Mouse (Mus musculus): ENCODE measurements around the gene Olfr816. TPM values are rescaled to one million over a fixed set of nuclear protein-coding genes. Genes with fewer than 3 reads are reported as not detected.
"Not testable (repeated sequence)": the region's sequence is repeated elsewhere in the genome, so short reads cannot be mapped to it uniquely, and the experiment has no call there.

Gene Olfr816
- not detected for total RNA-seq (2021)
- long read RNA-seq, experiment 1: 0 reads
- long read RNA-seq, experiment 2: 0 reads

DNA sequence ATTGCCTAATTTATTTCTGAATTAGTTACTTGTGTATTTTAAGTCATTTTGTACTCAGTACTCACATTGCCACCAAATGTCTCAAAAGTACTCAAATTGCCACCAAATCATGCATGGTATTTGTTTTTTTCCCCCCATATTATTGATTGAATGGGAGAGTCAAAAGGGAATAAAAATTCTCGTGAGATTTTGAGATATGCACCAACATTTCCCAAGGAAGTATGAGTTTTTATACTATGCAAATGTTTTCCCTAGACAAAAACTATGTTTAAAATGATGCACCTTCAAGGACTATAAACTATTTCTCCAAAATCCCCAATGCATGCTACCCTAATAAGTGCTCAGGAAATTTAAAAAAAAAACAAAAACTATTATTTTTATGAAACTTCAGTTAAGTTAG, at the start of gene Olfr816:
TSS of gene Olfr816 (minus strand) at position 101 of the 400 bp plus-strand sequence.
- Histone ChIP-seq H3K4me3 (no peak within 1 kb of the TSS), H3K27ac (no peak within 1 kb of the TSS)
- no peak for TF ChIP-seq CTCF (conservative IDR thresholded peaks at IDR 0.05)
- DNase-seq (ENCODE audit: low spot score in 2 of 2): no peak

DNA sequence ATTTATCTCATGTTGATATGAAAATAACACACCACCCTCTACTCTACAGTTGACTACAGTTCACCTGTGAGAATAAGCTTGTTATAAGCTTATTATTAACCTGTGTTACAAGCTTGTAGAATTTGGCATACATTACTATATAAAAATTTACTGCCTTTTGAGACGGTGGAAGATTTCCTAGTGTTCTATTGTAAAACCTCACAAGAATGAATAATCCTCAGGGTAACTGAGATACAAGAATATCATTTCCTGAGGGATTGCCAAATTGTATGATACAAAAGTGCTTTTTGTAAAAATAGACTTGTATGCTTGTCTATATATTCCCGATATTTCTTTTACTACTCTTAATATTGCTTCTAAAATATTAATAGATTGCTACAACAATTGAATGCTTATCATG, 33.6 kb upstream of the Olfr816 start, which contains the start of gene Olfr818:
TSS of gene Olfr818 (minus strand) at position 101 of the 400 bp plus-strand sequence.
- no peak for DNase-seq (ENCODE audit: low spot score in 2 of 2)
- Histone ChIP-seq H3K27ac (no peak within 1 kb of the TSS), H3K4me3 (no peak within 1 kb of the TSS)
- TF ChIP-seq CTCF (conservative IDR thresholded peaks at IDR 0.05): no peak

- not testable (repeated sequence) for H3K27ac ChIP-seq; DNase-seq (ENCODE audit: low spot score in 2 of 2); H3K4me3 ChIP-seq
These were observed 9.6 kb downstream of the Olfr816 start, which contains the start of gene Olfr815 for GRCm38 (mm10) chr10:129905767-129906166. Gene Olfr815 (minus strand): TSS chr10:129905867.

DNA sequence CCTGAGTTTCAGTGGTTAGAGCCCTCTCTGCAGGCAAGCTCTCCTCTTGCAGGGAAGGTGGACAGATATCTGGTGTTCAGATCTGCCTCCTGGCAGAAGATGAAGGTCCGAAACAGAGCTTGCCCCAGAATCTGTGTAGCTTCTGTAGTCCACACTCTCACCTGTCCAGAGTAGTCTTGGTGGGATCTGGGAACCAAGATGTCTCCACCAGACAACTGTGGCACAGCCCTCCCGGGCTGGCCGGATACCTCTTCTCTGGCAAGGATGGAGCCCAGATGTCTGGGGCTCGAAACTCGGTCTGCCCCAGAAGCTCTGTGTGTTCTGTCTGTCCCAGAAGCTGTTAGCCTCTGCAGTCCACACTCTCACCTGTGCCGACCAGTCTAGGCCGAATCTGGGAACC, 29.5 kb downstream of the Olfr816 start:
- TF ChIP-seq CTCF (conservative IDR thresholded peaks at IDR 0.05): no peak
- DNase-seq (ENCODE audit: low spot score in 2 of 2): no peak
- H3K27ac ChIP-seq: no peak overlapping the region
- H3K4me3 ChIP-seq: no peak overlapping the region

DNA sequence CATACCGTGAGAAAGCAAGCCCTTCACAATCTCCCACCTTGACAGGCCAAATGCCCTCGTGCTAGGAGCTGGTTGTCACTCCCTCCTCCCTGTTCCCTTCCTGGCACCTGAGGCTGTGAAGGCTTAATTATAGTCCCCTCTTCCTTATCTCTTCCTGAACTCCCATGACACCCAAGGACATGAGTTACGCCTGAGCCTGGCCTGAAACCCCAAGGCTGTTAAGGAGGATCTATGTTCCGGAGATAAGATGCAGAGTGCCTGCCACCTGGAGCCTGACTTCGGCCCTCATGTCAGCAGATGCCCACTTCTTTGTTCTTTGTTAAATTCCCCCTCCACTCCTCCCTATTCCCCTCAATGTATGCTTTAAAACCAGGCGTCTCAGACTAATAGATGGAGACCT, 29.9 kb downstream of the Olfr816 start:
- DNase-seq (ENCODE audit: low spot score in 2 of 2); H3K27ac ChIP-seq; H3K4me3 ChIP-seq: not testable (repeated sequence)

DNA sequence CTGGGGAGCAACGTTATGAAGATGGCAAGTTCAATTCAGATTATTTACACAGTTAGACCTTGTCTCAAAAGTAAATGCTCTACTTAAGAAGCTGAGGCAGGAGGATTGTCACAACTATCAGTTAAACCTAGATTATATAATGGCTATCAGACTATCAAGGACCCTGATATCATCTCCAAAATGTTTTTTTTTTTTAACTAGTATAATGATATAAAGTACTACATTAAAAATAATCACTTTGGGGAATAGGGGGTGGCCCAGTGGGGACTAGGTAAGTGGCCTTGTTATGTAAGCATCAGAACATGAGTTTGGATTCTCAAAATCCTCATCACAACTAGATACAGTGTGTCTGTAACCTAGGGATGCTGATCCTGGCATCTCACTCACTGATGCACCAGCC, 35.6 kb downstream of the Olfr816 start, which contains the start of gene Olfr814:
TSS of gene Olfr814 (minus strand) at position 101 of the 400 bp plus-strand sequence.
- DNase-seq (ENCODE audit: low spot score in 2 of 2); H3K4me3 ChIP-seq: not testable (repeated sequence)

More for the DNA sequence above, 35.6 kb downstream of the Olfr816 start, which contains the start of gene Olfr814:
- H3K27ac ChIP-seq: not testable (repeated sequence)

Other genes starting within 250 kb of the Olfr816 start
- gene Olfr801, start 241.7 kb downstream of the Olfr816 start, total RNA-seq (2021): not detected
- gene Olfr802, start 227.4 kb downstream of the Olfr816 start, total RNA-seq (2021): not detected
- gene Olfr803, start 221.3 kb downstream of the Olfr816 start, total RNA-seq (2021): not detected
- gene Olfr804, start 212.4 kb downstream of the Olfr816 start, total RNA-seq (2021): not detected
- not detected for gene Olfr805, start 186.2 kb downstream of the Olfr816 start, total RNA-seq (2021)
- not detected for gene Olfr806, start 173.7 kb downstream of the Olfr816 start, total RNA-seq (2021)
- gene Olfr807, start 157.8 kb downstream of the Olfr816 start, total RNA-seq (2021): not detected
- gene Olfr808, start 150.1 kb downstream of the Olfr816 start, total RNA-seq (2021): not detected
- gene Olfr809, start 141.0 kb downstream of the Olfr816 start, total RNA-seq (2021): not detected
- not detected for gene Olfr810, start 120.7 kb downstream of the Olfr816 start, total RNA-seq (2021)
- not detected for gene Olfr811, start 111.2 kb downstream of the Olfr816 start, total RNA-seq (2021)
- not detected for gene Olfr812, start 69.5 kb downstream of the Olfr816 start, total RNA-seq (2021)
- not detected for gene Olfr813, start 60.2 kb downstream of the Olfr816 start, total RNA-seq (2021)
- gene Olfr814, start 35.7 kb downstream of the Olfr816 start, total RNA-seq (2021): not detected
- not detected for gene Olfr815, start 9.7 kb downstream of the Olfr816 start, total RNA-seq (2021)
- not detected for gene Olfr818, start 33.5 kb upstream of the Olfr816 start, total RNA-seq (2021)
- not detected for gene Olfr819, start 51.7 kb upstream of the Olfr816 start, total RNA-seq (2021)
- gene Olfr247, start 60.5 kb upstream of the Olfr816 start, total RNA-seq (2021): not detected
- gene Gm10310, start 69.5 kb upstream of the Olfr816 start, total RNA-seq (2021): not detected
- not detected for gene Olfr820, start 97.0 kb upstream of the Olfr816 start, total RNA-seq (2021)
- not detected for gene Olfr821, start 114.8 kb upstream of the Olfr816 start, total RNA-seq (2021)
- not detected for gene Olfr822, start 155.6 kb upstream of the Olfr816 start, total RNA-seq (2021)
- gene Olfr823, start 199.8 kb upstream of the Olfr816 start, total RNA-seq (2021): not detected
- gene Olfr824, start 214.4 kb upstream of the Olfr816 start, total RNA-seq (2021): not detected

All from layer of hippocampus, adult 2 months (tissue).